Mouse (Mus musculus) liver, embryonic 16.5 days (tissue): ENCODE results near the gene BC005537. TPM values are rescaled to one million over a fixed set of nuclear protein-coding genes. Genes with fewer than 3 reads are reported as not detected.
"Not testable (repeated sequence)": the region's sequence is repeated elsewhere in the genome, so short reads cannot be mapped to it uniquely, and the experiment has no call there.

Experiments used
- ATAC-seq: fragments of 200-750 bp; cut with Nextera tagmentation; 2 replicates; pipeline ENCODE4 v1.8.0; 2017; ENCODE audit warnings: low read depth, mild to moderate bottlenecking, moderate number of reproducible peaks, moderate library complexity
- H3K27ac ChIP-seq: fragments of 300-500 bp; sonication (generic); 2 replicates; pipeline ENCODE4 v1.5.1; 2014; ENCODE audit warnings: mild to moderate bottlenecking, low read length
- H3K27me3 ChIP-seq: fragments of 300-500 bp; sonication (generic); 2 replicates; pipeline ENCODE4 v1.6.1; 2014; ENCODE audit warnings: low read depth, low read length, mixed read lengths; ENCODE audit not compliant: control insufficient read depth, insufficient read depth
- H3K36me3 ChIP-seq: fragments of 300-500 bp; sonication (generic); 2 replicates; pipeline ENCODE4 v1.6.1; 2014; ENCODE audit warnings: mild to moderate bottlenecking; ENCODE audit not compliant: control insufficient read depth, insufficient read depth
- H3K4me1 ChIP-seq: fragments of 300-500 bp; sonication (generic); 2 replicates; pipeline ENCODE4 v1.6.1; 2014; ENCODE audit warnings: low read depth, low read length, mixed read lengths; ENCODE audit not compliant: control insufficient read depth
- H3K4me2 ChIP-seq: fragments of 300-500 bp; sonication (generic); 2 replicates; pipeline ENCODE4 v1.6.1; 2014; ENCODE audit warnings: low read depth, low read length, mixed read lengths
- H3K4me3 ChIP-seq: fragments of 300-500 bp; sonication (generic); 2 replicates; pipeline ENCODE4 v1.5.1; 2014; ENCODE audit warnings: low read depth, mild to moderate bottlenecking, low read length
- H3K9ac ChIP-seq: fragments of 300-500 bp; sonication (generic); 2 replicates; pipeline ENCODE4 v1.6.1; 2014; ENCODE audit warnings: low read depth, low read length
- H3K9me3 ChIP-seq: fragments of 300-500 bp; sonication (generic); replicated peaks from 2 replicates; pipeline ENCODE4 v1.6.1; 2016; ENCODE audit warnings: low read length; ENCODE audit not compliant: control insufficient read depth
- WGBS: fragments of 180-500 bp; shearing (Covaris S2); extraction: QIAGEN DNeasy Blood & Tissue Kit; methylation state at CpG from one replicate; pipeline ENCODE4 v1.1.7; 2014; ENCODE audit not compliant: insufficient replicate concordance; 5-methylcytosine and 5-hydroxymethylcytosine counted together
- polyA plus RNA-seq: library from polyadenylated mRNA; unstranded; fragments of >200 nt; fragmentation: Nextera tagmentation; extraction: Ambion mirVana; gene quantifications from 2 replicates; pipeline ENCODE4 v1.2.1, GENCODE M21; 2015

BC005537 gene
- polyA plus RNA-seq, 1 experiment from 2014 or later, result 8.9 TPM

GRCm38 (mm10) chr13:24767809-24768208 is 33.6 kb upstream of the BC005537 start:
- not testable (repeated sequence) for ATAC-seq, H3K27ac ChIP-seq, H3K36me3 ChIP-seq, H3K9ac ChIP-seq, H3K27me3 ChIP-seq, H3K4me1 ChIP-seq, H3K4me3 ChIP-seq, H3K9me3 ChIP-seq, H3K4me2 ChIP-seq
- 63% methylated on average over 4 of the region's 4 CpGs for WGBS

- not testable (repeated sequence) for H3K4me1 ChIP-seq, H3K9me3 ChIP-seq, H3K36me3 ChIP-seq, H3K9ac ChIP-seq, H3K27me3 ChIP-seq, H3K4me2 ChIP-seq, H3K27ac ChIP-seq, ATAC-seq, H3K4me3 ChIP-seq
- 89% methylated on average over 10 of the region's 10 CpGs for WGBS
Observed at GRCm38 (mm10) chr13:24771482-24771881, 30.0 kb upstream of the BC005537 start.

- Histone ChIP-seq H3K4me2 (no peak overlapping the region), H3K9ac (no peak overlapping the region), H3K27me3 (no peaks in the 10 kb centered on the region), H3K4me3 (no peak overlapping the region), H3K36me3 (no peaks in the 10 kb centered on the region), H3K4me1 (no peaks in the 10 kb centered on the region), H3K27ac (no peak overlapping the region), H3K9me3 (no peaks in the 10 kb centered on the region)
- 39% methylated on average over 7 of the region's 7 CpGs for WGBS
- ATAC-seq, result no peak; the same call in 1 of the 2 replicates
Observed at GRCm38 (mm10) chr13:24776146-24776844, 25.2 kb upstream of the BC005537 start.

- Histone ChIP-seq H3K4me3 (no peak overlapping the region), H3K27ac (no peak overlapping the region), H3K4me2 (no peak overlapping the region), H3K9me3 (no peaks in the 10 kb centered on the region), H3K4me1 (no peaks in the 10 kb centered on the region), H3K27me3 (no peaks in the 10 kb centered on the region), H3K36me3 (no peaks in the 10 kb centered on the region), H3K9ac (no peak overlapping the region)
- ATAC-seq, result no peak
- 59% methylated on average over 2 of the region's 2 CpGs for whole genome bisulfite sequencing
Observed at GRCm38 (mm10) chr13:24778026-24778425, 23.4 kb upstream of the BC005537 start.

GRCm38 (mm10) chr13:24778706-24779380 is 22.6 kb upstream of the BC005537 start:
- ATAC-seq, result no peak
- no peak overlapping the region for H3K9ac ChIP-seq
- no peaks in the 10 kb centered on the region for H3K9me3 ChIP-seq

GRCm38 (mm10) chr13:24781916-24782315 is 19.5 kb upstream of the BC005537 start:
- H3K9me3 ChIP-seq, result no peaks in the 10 kb centered on the region
- H3K4me3 ChIP-seq, result no peak overlapping the region
- no peaks in the 10 kb centered on the region for H3K36me3 ChIP-seq
- no peak overlapping the region for H3K9ac ChIP-seq
- no peaks in the 10 kb centered on the region for H3K4me1 ChIP-seq
- WGBS, result 51% methylated on average over 5 of the region's 5 CpGs
- no peak overlapping the region for H3K4me2 ChIP-seq
- no peak overlapping the region for H3K27ac ChIP-seq
- H3K27me3 ChIP-seq, result no peaks in the 10 kb centered on the region
- no peak for ATAC-seq

More at GRCm38 (mm10) chr13:24778706-24779380, 22.6 kb upstream of the BC005537 start:
- Histone ChIP-seq H3K36me3 (no peaks in the 10 kb centered on the region), H3K4me2 (no peak overlapping the region), H3K4me3 (no peak overlapping the region), H3K27me3 (no peaks in the 10 kb centered on the region), H3K4me1 (no peaks in the 10 kb centered on the region), H3K27ac (no peak overlapping the region)
- 35% methylated on average over 8 of the region's 8 CpGs for WGBS

- H3K36me3 ChIP-seq, result no peaks in the 10 kb centered on the region
- H3K27me3 ChIP-seq, result no peaks in the 10 kb centered on the region
- H3K27ac ChIP-seq, result no peak overlapping the region
- H3K4me3 ChIP-seq, result no peak overlapping the region
- no peak overlapping the region for H3K9ac ChIP-seq
- 47% methylated on average over 11 of the region's 11 CpGs for WGBS
- ATAC-seq, result no peak
- H3K9me3 ChIP-seq, result no peaks in the 10 kb centered on the region
- no peak overlapping the region for H3K4me2 ChIP-seq
- H3K4me1 ChIP-seq, result no peaks in the 10 kb centered on the region
Observed at GRCm38 (mm10) chr13:24786014-24786490, 15.4 kb upstream of the BC005537 start.

- no peaks in the 10 kb centered on the region for H3K4me1 ChIP-seq
- no peaks in the 10 kb centered on the region for H3K27me3 ChIP-seq
- H3K9ac ChIP-seq, result no peak overlapping the region
- WGBS, result 76% methylated on average over 5 of the region's 5 CpGs
- no peaks in the 10 kb centered on the region for H3K36me3 ChIP-seq
- no peak overlapping the region for H3K27ac ChIP-seq
- ATAC-seq, result no peak
- no peaks in the 10 kb centered on the region for H3K9me3 ChIP-seq
- H3K4me2 ChIP-seq, result no peak overlapping the region
- no peak overlapping the region for H3K4me3 ChIP-seq
Observed at GRCm38 (mm10) chr13:24787477-24787876, 14.0 kb upstream of the BC005537 start.

GRCm38 (mm10) chr13:24791349-24791748 is 10.1 kb upstream of the BC005537 start:
- no peak overlapping the region for H3K9ac ChIP-seq
- H3K9me3 ChIP-seq, result no peaks in the 10 kb centered on the region
- H3K27me3 ChIP-seq, result no peaks in the 10 kb centered on the region
- peak; percentile 75; the same call in 1 of the 2 replicates for ATAC-seq
- 12% methylated on average over 2 of the region's 2 CpGs for WGBS
- no peak overlapping the region for H3K4me3 ChIP-seq
- H3K4me2 ChIP-seq, result no peak overlapping the region
- H3K4me1 ChIP-seq, result no peaks in the 10 kb centered on the region
- no peaks in the 10 kb centered on the region for H3K36me3 ChIP-seq
- H3K27ac ChIP-seq, result no peak overlapping the region
